ENCODE assay signal across 16 mouse cellular contexts in the genomic region with DNA sequence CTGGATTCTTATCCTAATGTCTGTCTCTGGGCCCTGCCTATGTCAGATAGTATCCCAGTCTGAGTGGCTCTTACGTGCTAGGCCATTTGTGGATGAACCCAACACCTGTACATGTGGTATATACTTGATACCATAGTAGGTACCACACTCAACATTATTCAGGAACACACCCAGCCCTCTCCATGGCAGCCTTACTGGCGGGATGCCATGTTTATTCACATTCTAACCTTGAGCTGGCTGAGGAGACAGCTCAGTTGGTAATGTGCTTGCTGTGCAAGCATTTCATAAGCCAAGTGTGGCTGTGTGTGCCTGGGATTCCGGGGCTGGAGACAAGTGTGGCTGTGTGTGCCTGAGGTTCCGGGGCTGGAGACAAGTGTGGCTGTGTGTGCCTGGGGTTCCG. TPM values are rescaled to one million over a fixed set of nuclear protein-coding genes. Genes with fewer than 3 reads are reported as not detected.
A peak's percentile ranks its signal among the peaks of the same experiment; 100 is the strongest.
DNase-seq lines count a peak whose midpoint lies in the region; ATAC-seq and TF ChIP-seq lines count a peak whose summit lies in the region.
"Had no signal": no experiment of that assay in that cellular context is flagged by ENCODE, and none has a peak within 500 bp of the region (broad histone marks: within the 10 kb centered on the region; RNA-seq: fewer than 3 reads in every experiment).

No protein-coding gene starts in this region.

- H3K4me1 ChIP-seq in lung, embryonic 15.5 days: peaks cover 10% of the 10 kb centered on the region; the same call in 1 of the 2 replicates
- H3K4me1 ChIP-seq in lung, adult 2 months (ENCODE audit: control insufficient read depth, insufficient read depth, low read length): no peaks in the 10 kb centered on the region
- H3K4me1 ChIP-seq in embryonic facial prominence, embryonic 14.5 days (ENCODE audit: control insufficient read depth, insufficient read depth, low read length): peaks cover 9% of the 10 kb centered on the region; the same call in 1 of the 2 replicates
- H3K4me1 ChIP-seq: forebrain, embryonic 10.5 days; heart, embryonic 15.5 days; megakaryocyte, embryonic 14.5 days had no signal

- peak; percentile 23; the same call in 1 of the 2 replicates for ATAC-seq in lung, embryonic 15.5 days (ENCODE audit: borderline replicate concordance, extremely low read depth, low FRiP score, low TSS enrichment)
- ATAC-seq in embryonic facial prominence, embryonic 14.5 days (ENCODE audit: low read depth): no peak
- ATAC-seq: CD4-positive, CD25-positive, alpha-beta regulatory T cell, adult 4 months; Patski had no signal

- no peak overlapping the region for H3K4me3 ChIP-seq in lung, embryonic 15.5 days
- no peak overlapping the region for H3K4me3 ChIP-seq in lung, adult 2 months (replicated peaks; ENCODE audit: extremely low read depth, low read depth, low read length)
- H3K4me3 ChIP-seq in embryonic facial prominence, embryonic 14.5 days (ENCODE audit: low read depth, low read length): no peak overlapping the region
- H3K4me3 ChIP-seq: forebrain, embryonic 10.5 days; heart, embryonic 15.5 days; limb, embryonic 12.5 days; megakaryocyte, embryonic 14.5 days had no signal

- no peak overlapping the region for H3K9ac ChIP-seq in lung, embryonic 15.5 days
- H3K9ac ChIP-seq in embryonic facial prominence, embryonic 14.5 days (ENCODE audit: low read depth, low read length): no peak overlapping the region
- H3K9ac ChIP-seq: heart, embryonic 15.5 days; limb, embryonic 12.5 days had no signal

- H3K9me3 ChIP-seq in lung, embryonic 15.5 days: no peaks in the 10 kb centered on the region
- no peaks in the 10 kb centered on the region for H3K9me3 ChIP-seq in embryonic facial prominence, embryonic 14.5 days (ENCODE audit: control insufficient read depth, low read length)
- H3K9me3 ChIP-seq: forebrain, embryonic 10.5 days; heart, embryonic 15.5 days; limb, embryonic 12.5 days; megakaryocyte, embryonic 14.5 days had no signal

- no peaks in the 10 kb centered on the region for H3K36me3 ChIP-seq in lung, embryonic 15.5 days
- no peaks in the 10 kb centered on the region for H3K36me3 ChIP-seq in embryonic facial prominence, embryonic 14.5 days (ENCODE audit: control insufficient read depth, insufficient read depth, low read length)
- H3K36me3 ChIP-seq: forebrain, embryonic 10.5 days; heart, embryonic 15.5 days; limb, embryonic 12.5 days had no signal

- TF ChIP-seq CTCF in lung, adult 2 months (IDR thresholded peaks at IDR 0.05; ENCODE audit: insufficient read depth, low read length): no peak

- 38% methylated on average over 5 of the region's 5 CpGs for WGBS in lung, embryonic 15.5 days
- 52% methylated on average over 5 of the region's 5 CpGs for WGBS in lung, adult 2 months
- WGBS in embryonic facial prominence, embryonic 14.5 days: 68% methylated on average over 5 of the region's 5 CpGs

- intact Hi-C loops in heart, postnatal 10 days (cut with DNase I): no loop called here

- no peak overlapping the region for H3K4me2 ChIP-seq in lung, embryonic 15.5 days
- H3K4me2 ChIP-seq in embryonic facial prominence, embryonic 14.5 days (ENCODE audit: low read depth, low read length): no peak overlapping the region
- H3K4me2 ChIP-seq: heart, embryonic 15.5 days; limb, embryonic 12.5 days had no signal

- H3K27me3 ChIP-seq in lung, embryonic 15.5 days: no peaks in the 10 kb centered on the region
- no peaks in the 10 kb centered on the region for H3K27me3 ChIP-seq in embryonic facial prominence, embryonic 14.5 days (replicated peaks; ENCODE audit: control insufficient read depth, insufficient read depth, low read length)
- H3K27me3 ChIP-seq: heart, embryonic 15.5 days; limb, embryonic 12.5 days; Patski had no signal

- H3K27ac ChIP-seq in lung, embryonic 15.5 days: no peak overlapping the region
- 0 out of 2 replicates have a peak overlapping the region, but pooled peaks have one; percentile 48 for H3K27ac ChIP-seq in embryonic facial prominence, embryonic 14.5 days (replicated peaks; ENCODE audit: low read depth, low read length)
- H3K27ac ChIP-seq: forebrain, embryonic 10.5 days; heart, embryonic 15.5 days; limb, embryonic 12.5 days had no signal

- peak; percentile 32 to 34 for DNase-seq in heart, postnatal 10 days
- DNase-seq in heart, adult 11 months: no peak
- DNase-seq in lung, adult 2 months: no peak
- peak; percentile 42 for DNase-seq in embryonic facial prominence, embryonic 14.5 days (ENCODE audit: low spot score)
- DNase-seq in natural killer cell, adult 2 months (ENCODE audit: low spot score in 2 of 2): no peak
- no peak for DNase-seq in left cerebral cortex, adult 9 months (ENCODE audit: low spot score in 2 of 2)
- DNase-seq: cerebellum, adult 18-20 months; gastrocnemius, postnatal 10 days had no signal

- TF ChIP-seq POLR2A in lung, adult 2 months (IDR thresholded peaks at IDR 0.05; ENCODE audit: borderline replicate concordance, extremely low read depth, low read depth, low read length): no peak

RNA-seq across cellular contexts. Expression of a gene that starts 17.5 kb away (rescaled TPM):
- total RNA-seq in heart, postnatal 10 days (2021): 1 to 10 TPM; 2.2 to 2.6 TPM
- polyA plus RNA-seq in lung, embryonic 15.5 days (2015; fragmentation: Nextera tagmentation; extraction: Ambion mirVana): 2.2 and 2.5 TPM in 2 replicates
- polyA plus RNA-seq in lung, adult 2 months (2012; rRNA removed): 5.8 and 8.4 TPM in 2 replicates
- polyA plus RNA-seq in embryonic facial prominence, embryonic 14.5 days (2014; fragmentation: Nextera tagmentation; extraction: Ambion mirVana): 4.9 and 7.0 TPM in 2 replicates

RNA-seq across cellular contexts. Expression of a gene that starts 28.7 kb away (rescaled TPM):
- total RNA-seq in heart, postnatal 10 days (2021): 1 to 10 TPM; 7.1 to 7.6 TPM
- 13.0 and 13.5 TPM in 2 replicates for polyA plus RNA-seq in lung, embryonic 15.5 days (2015; fragmentation: Nextera tagmentation; extraction: Ambion mirVana)
- polyA plus RNA-seq in lung, adult 2 months (2012; rRNA removed): 14.5 and 14.8 TPM in 2 replicates
- polyA plus RNA-seq in embryonic facial prominence, embryonic 14.5 days (2014; fragmentation: Nextera tagmentation; extraction: Ambion mirVana): 15.8 and 17.6 TPM in 2 replicates
- polyA plus RNA-seq: CD4-positive, CD25-positive, alpha-beta regulatory T cell, adult 4 months had no signal

RNA-seq across cellular contexts. Expression of a gene that starts 52.2 kb away (rescaled TPM):
- total RNA-seq in heart, postnatal 10 days (2021): not detected
- not detected in 2 replicates for polyA plus RNA-seq in lung, embryonic 15.5 days (2015; fragmentation: Nextera tagmentation; extraction: Ambion mirVana)
- polyA plus RNA-seq in lung, adult 2 months (2012; rRNA removed): 0.90 and 1.1 TPM in 2 replicates
- 0.11 TPM in 1 of 2 replicates, not detected in the other for polyA plus RNA-seq in embryonic facial prominence, embryonic 14.5 days (2014; fragmentation: Nextera tagmentation; extraction: Ambion mirVana)
- total RNA-seq: gastrocnemius, postnatal 10 days; layer of hippocampus, postnatal 25 days had no signal
- polyA plus RNA-seq: CD4-positive, CD25-positive, alpha-beta regulatory T cell, adult 4 months; forebrain, embryonic 10.5 days; heart, embryonic 15.5 days; limb, embryonic 12.5 days; Patski had no signal

Comparison
In these comparisons a context has a peak if more than half of its experiments do, and no peak if none do; other contexts are left out.
1. DNase-seq: peak in heart, postnatal 10 days (2 of 2) and embryonic facial prominence, embryonic 14.5 days (single experiment); none in heart, adult 11 months (single experiment), lung, adult 2 months (single experiment), natural killer cell, adult 2 months (0 of 2) and left cerebral cortex, adult 9 months (0 of 2).